Mouse (Mus musculus) kidney, embryonic 14.5 days (tissue): ENCODE measurements at regions not wholly inside any gene's neighbourhood (a gene's known extent, or its start where the extent isn't known, plus 50 kb on each side); places are given as distances from the start of the nearest gene placed in this dataset.

Experiments
- ATAC-seq: fragments of 200-750 bp; cut with Nextera tagmentation; 2 replicates; pipeline ENCODE4 v1.8.0; 2017; ENCODE audit warnings: moderate number of reproducible peaks, mild to moderate bottlenecking, moderate TSS enrichment, moderate library complexity; ENCODE audit not compliant: low FRiP score, low TSS enrichment
- H3K27ac ChIP-seq: fragments of 300-500 bp; sonication (generic); 2 replicates; pipeline ENCODE4 v1.5.1; 2014; ENCODE audit warnings: low read depth, mild to moderate bottlenecking, low read length, moderate library complexity, mixed read lengths
- H3K27me3 ChIP-seq: fragments of 300-500 bp; sonication (generic); 2 replicates; pipeline ENCODE4 v1.6.1; 2014; ENCODE audit warnings: mild to moderate bottlenecking, low read length; ENCODE audit not compliant: control insufficient read depth, insufficient read depth
- H3K36me3 ChIP-seq: fragments of 300-500 bp; sonication (generic); 2 replicates; pipeline ENCODE4 v1.6.1; 2014; ENCODE audit warnings: low read length, mixed read lengths; ENCODE audit not compliant: control insufficient read depth, insufficient read depth
- H3K4me1 ChIP-seq: fragments of 300-500 bp; sonication (generic); 2 replicates; pipeline ENCODE4 v1.6.1; 2014; ENCODE audit warnings: low read length, mixed read lengths; ENCODE audit not compliant: control insufficient read depth, insufficient read depth
- H3K4me2 ChIP-seq: fragments of 300-500 bp; sonication (generic); replicated peaks from 2 replicates; pipeline ENCODE4 v1.6.1; 2014; ENCODE audit warnings: low read depth, mild to moderate bottlenecking, low read length
- H3K4me3 ChIP-seq: fragments of 300-500 bp; sonication (generic); 2 replicates; pipeline ENCODE4 v1.5.1; 2014; ENCODE audit warnings: mild to moderate bottlenecking, low read length
- H3K9ac ChIP-seq: fragments of 300-500 bp; sonication (generic); 2 replicates; pipeline ENCODE4 v1.6.1; 2014; ENCODE audit warnings: low read depth, mild to moderate bottlenecking, low read length, moderate library complexity
- H3K9me3 ChIP-seq: fragments of 300-500 bp; sonication (generic); 2 replicates; pipeline ENCODE4 v1.6.1; 2016; ENCODE audit warnings: low read length; ENCODE audit not compliant: control insufficient read depth
- WGBS: fragments of 180-500 bp; shearing (Covaris S2); extraction: QIAGEN DNeasy Blood & Tissue Kit; methylation state at CpG from one replicate; pipeline ENCODE4 v1.1.7; 2014; 5-methylcytosine and 5-hydroxymethylcytosine counted together

DNA sequence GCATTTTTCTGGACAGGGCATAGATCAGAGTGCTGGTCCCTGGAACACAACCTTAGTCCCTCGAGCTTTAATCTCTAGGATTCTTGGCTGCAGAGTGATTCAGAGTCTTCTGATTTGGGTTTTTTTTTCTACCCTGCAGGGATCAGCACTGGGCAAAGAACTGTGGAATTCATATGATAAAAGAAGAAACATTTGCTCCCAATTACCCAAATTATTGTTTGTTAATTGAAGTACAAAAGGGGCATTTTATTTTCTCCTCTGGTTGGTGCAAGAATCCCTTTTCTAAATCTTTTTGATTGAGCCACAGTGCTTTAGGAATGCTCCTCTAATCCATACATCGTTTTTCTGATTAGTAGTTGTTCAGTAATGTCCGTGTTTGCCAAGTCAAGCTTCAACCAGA lies 219.7 kb upstream of the Irx3 start:
- Histone ChIP-seq H3K4me1 (0 out of 2 replicates have a peak, but pooled peaks cover 4% of the 10 kb centered on the region), H3K4me3 (no peak overlapping the region), H3K4me2 (no peak overlapping the region), H3K36me3 (no peaks in the 10 kb centered on the region), H3K9me3 (no peaks in the 10 kb centered on the region), H3K27me3 (peaks cover 12% of the 10 kb centered on the region), H3K9ac (no peak overlapping the region), H3K27ac (no peak overlapping the region)
- no peak for ATAC-seq
- 87% methylated on average over 3 of the region's 3 CpGs for WGBS

- no peak overlapping the region for H3K9ac ChIP-seq
- ATAC-seq = no peak
- H3K4me3 ChIP-seq = no peak overlapping the region
- 0 out of 2 replicates have a peak, but pooled peaks cover 9% of the 10 kb centered on the region for H3K27me3 ChIP-seq
- H3K9me3 ChIP-seq = no peaks in the 10 kb centered on the region
- no peaks in the 10 kb centered on the region for H3K4me1 ChIP-seq
- WGBS = 69% methylated on average over 4 of the region's 4 CpGs
- H3K27ac ChIP-seq = no peak overlapping the region
- H3K36me3 ChIP-seq = no peaks in the 10 kb centered on the region
- no peak overlapping the region for H3K4me2 ChIP-seq
These were observed 212.8 kb upstream of the Irx3 start for GRCm38 (mm10) chr8:92014704-92015103.

DNA sequence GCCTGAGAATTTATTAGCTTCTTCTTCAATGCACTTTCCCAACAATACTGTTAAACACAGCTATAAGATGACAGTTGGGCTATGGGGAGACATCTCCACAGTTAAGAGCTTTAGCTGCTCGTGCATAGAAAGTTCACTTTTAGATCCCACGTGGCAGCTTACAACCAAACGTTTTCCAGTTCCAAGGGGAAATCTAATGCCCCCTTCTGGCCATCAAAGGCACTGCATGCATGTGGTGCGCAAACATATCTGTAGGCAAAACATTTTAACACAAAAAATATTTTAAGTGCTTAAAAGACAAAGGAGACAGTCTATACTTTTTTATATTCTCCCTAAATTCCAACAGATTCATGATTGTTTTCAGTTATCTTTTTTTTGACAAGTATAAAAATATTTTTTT lies 211.3 kb upstream of the Irx3 start:
- Histone ChIP-seq H3K9ac (no peak overlapping the region), H3K27me3 (peaks cover 11% of the 10 kb centered on the region; the same call in 1 of the 2 replicates), H3K4me2 (no peak overlapping the region), H3K4me3 (no peak overlapping the region), H3K4me1 (no peaks in the 10 kb centered on the region), H3K36me3 (no peaks in the 10 kb centered on the region), H3K9me3 (no peaks in the 10 kb centered on the region), H3K27ac (no peak overlapping the region)
- ATAC-seq = no peak
- 61% methylated on average over 4 of the region's 4 CpGs for WGBS

GRCm38 (mm10) chr8:92010412-92010811 lies 208.5 kb upstream of the Irx3 start:
- Histone ChIP-seq H3K4me1 (no peaks in the 10 kb centered on the region), H3K9me3 (no peaks in the 10 kb centered on the region), H3K4me3 (no peak overlapping the region), H3K27me3 (peaks cover 20% of the 10 kb centered on the region; the same call in 1 of the 2 replicates), H3K36me3 (no peaks in the 10 kb centered on the region), H3K4me2 (no peak overlapping the region), H3K27ac (no peak overlapping the region), H3K9ac (no peak overlapping the region)
- ATAC-seq = no peak
- WGBS = 79% methylated on average over 4 of the region's 4 CpGs

- no peak overlapping the region for H3K9ac ChIP-seq
- WGBS = 29% methylated on average over 14 of the region's 14 CpGs
- H3K27ac ChIP-seq = no peak overlapping the region
- peaks cover 20% of the 10 kb centered on the region; the same call in 1 of the 2 replicates for H3K27me3 ChIP-seq
- H3K4me1 ChIP-seq = no peaks in the 10 kb centered on the region
- ATAC-seq = no peak
- no peaks in the 10 kb centered on the region for H3K9me3 ChIP-seq
- H3K4me3 ChIP-seq = no peak overlapping the region
- no peaks in the 10 kb centered on the region for H3K36me3 ChIP-seq
- H3K4me2 ChIP-seq = no peak overlapping the region
These were observed 207.0 kb upstream of the Irx3 start for GRCm38 (mm10) chr8:92008616-92009610.

- no peak overlapping the region for H3K4me3 ChIP-seq
- H3K36me3 ChIP-seq = no peaks in the 10 kb centered on the region
- 0 out of 2 replicates have a peak, but pooled peaks cover 2% of the 10 kb centered on the region for H3K9me3 ChIP-seq
- H3K27ac ChIP-seq = no peak overlapping the region
- no peak overlapping the region for H3K9ac ChIP-seq
- H3K4me2 ChIP-seq = no peak overlapping the region
- no peaks in the 10 kb centered on the region for H3K4me1 ChIP-seq
- 86% methylated on average over 2 of the region's 2 CpGs for WGBS
- peaks cover 18% of the 10 kb centered on the region; the same call in 1 of the 2 replicates for H3K27me3 ChIP-seq
- no peak for ATAC-seq
These were observed 203.2 kb upstream of the Irx3 start for GRCm38 (mm10) chr8:92005091-92005490.

DNA sequence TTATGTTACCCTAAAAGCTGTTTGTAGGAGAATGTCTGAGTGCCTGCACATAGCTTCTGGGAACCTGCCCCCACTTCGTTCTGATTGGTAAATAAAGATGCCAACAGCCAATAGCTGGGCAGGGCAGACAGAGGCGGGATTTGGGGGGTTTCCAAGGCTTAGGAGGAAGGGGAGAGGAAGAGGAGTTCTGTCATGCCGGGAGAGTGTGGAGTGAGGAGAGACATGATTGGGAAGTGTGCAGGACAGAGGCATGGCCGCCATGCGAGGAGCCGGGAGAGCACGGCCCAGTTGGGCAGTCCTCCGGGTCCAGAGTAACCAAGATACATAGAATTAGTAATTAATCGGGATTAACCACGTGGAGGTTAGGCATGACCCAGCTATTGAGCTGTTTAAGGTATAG lies 202.7 kb upstream of the Irx3 start:
- H3K9me3 ChIP-seq = 0 out of 2 replicates have a peak, but pooled peaks cover 2% of the 10 kb centered on the region
- H3K27ac ChIP-seq = no peak overlapping the region
- ATAC-seq = no peak
- H3K4me3 ChIP-seq = no peak overlapping the region
- WGBS = 71% methylated on average over 10 of the region's 10 CpGs
- H3K4me1 ChIP-seq = no peaks in the 10 kb centered on the region
- H3K27me3 ChIP-seq = peaks cover 13% of the 10 kb centered on the region; the same call in 1 of the 2 replicates
- H3K36me3 ChIP-seq = no peaks in the 10 kb centered on the region
- no peak overlapping the region for H3K9ac ChIP-seq
- H3K4me2 ChIP-seq = no peak overlapping the region

GRCm38 (mm10) chr8:92000368-92000767 lies 198.5 kb upstream of the Irx3 start:
- no peak for ATAC-seq
- peaks cover 10% of the 10 kb centered on the region for H3K27me3 ChIP-seq
- H3K27ac ChIP-seq = no peak overlapping the region
- H3K4me1 ChIP-seq = no peaks in the 10 kb centered on the region; the same call in 1 of the 2 replicates
- H3K9me3 ChIP-seq = 0 out of 2 replicates have a peak, but pooled peaks cover 2% of the 10 kb centered on the region
- H3K36me3 ChIP-seq = no peaks in the 10 kb centered on the region
- H3K9ac ChIP-seq = no peak overlapping the region
- no peak overlapping the region for H3K4me2 ChIP-seq
- 94% methylated on average over 1 of the region's 1 CpGs for WGBS
- no peak overlapping the region for H3K4me3 ChIP-seq

DNA sequence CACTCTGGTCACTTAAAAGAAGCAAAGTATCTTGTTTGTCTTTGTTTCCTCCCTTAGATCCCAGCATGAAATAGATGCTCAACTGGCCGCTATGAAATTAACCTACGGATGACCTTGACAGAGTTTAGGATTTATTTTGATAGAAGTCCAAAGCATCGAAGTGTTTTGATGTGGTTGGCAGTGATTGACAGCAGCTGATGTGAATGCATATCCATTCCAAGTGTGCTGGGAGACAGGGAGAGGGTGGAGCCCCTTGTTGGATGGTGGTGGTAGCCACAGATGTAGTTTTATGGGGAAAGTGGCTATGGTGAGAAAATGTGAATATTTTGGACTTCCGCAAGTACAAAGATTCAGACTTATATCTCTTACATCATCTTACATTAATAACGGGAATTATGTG lies 197.8 kb upstream of the Irx3 start:
- Histone ChIP-seq H3K9ac (no peak overlapping the region), H3K4me2 (no peak overlapping the region), H3K4me3 (no peak overlapping the region), H3K9me3 (0 out of 2 replicates have a peak, but pooled peaks cover 2% of the 10 kb centered on the region), H3K27ac (no peak overlapping the region), H3K27me3 (peaks cover 10% of the 10 kb centered on the region), H3K36me3 (no peaks in the 10 kb centered on the region), H3K4me1 (no peaks in the 10 kb centered on the region; the same call in 1 of the 2 replicates)
- 72% methylated on average over 5 of the region's 5 CpGs for WGBS
- ATAC-seq = no peak
